Mouse (Mus musculus): ENCODE results near the gene Zfp945. TPM values are rescaled to one million over a fixed set of nuclear protein-coding genes. Genes with fewer than 3 reads are reported as not detected.
"Not testable (repeated sequence)": the region's sequence is repeated elsewhere in the genome, so short reads cannot be mapped to it uniquely, and the experiment has no call there.

Gene Zfp945
- total and polyA plus RNA-seq, 3 experiments = 0.58 to 0.89 TPM; not detected in 1

DNA sequence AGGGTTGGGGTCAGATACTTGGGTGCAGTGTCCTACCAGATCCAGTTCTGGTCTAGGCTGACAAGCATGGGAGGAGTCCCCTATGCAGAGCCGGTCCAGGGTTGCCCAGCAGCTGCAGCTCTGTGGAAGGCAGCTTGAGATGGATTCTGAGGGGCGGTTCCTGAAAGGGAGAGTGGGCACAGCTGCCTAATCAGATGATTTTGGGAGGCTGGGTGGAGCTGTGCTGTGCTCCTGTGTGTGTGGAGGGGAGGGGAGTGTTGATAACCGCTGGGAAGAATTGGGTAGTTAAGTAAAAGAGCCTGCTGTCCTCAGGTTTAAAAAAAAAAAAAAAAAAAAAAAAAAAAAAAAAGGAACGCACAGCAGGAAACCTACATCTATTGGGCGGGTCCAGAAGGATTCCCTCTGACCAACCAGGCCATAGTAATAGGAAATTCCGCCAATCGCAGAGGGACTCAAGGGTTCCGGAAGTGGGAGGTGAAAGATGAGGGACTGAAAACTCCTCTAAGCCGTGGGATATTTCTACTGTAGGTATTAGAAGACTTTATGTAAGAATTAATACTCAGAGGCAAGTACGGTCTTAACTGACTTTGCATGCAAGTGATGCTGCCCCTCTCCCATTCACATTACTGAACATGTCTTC, 17.2 kb upstream of the Zfp945 start:
- DNase-seq (ENCODE audit: low read depth, low spot score) = no peak
- Histone ChIP-seq H3K9ac (ENCODE audit: control insufficient read depth, low read depth, low read length, poor library complexity, severe bottlenecking) (no peak overlapping the region), H3K27ac (ENCODE audit: control insufficient read depth, low read depth, low read length) (no peak overlapping the region), H3K27me3 (ENCODE audit: control insufficient read depth in 1 of 2, insufficient read depth in 2 of 2, low read length in 2 of 2) (no peaks in the 10 kb centered on the region), H3K9me3 (replicated peaks; ENCODE audit: insufficient read depth, low read length) (no peaks in the 10 kb centered on the region), H3K4me3 (ENCODE audit: control insufficient read depth in 1 of 2, insufficient read depth in 1 of 2, low read depth in 2 of 2, low read length in 2 of 2) (no peak overlapping the region), H3K36me3 (ENCODE audit: control insufficient read depth in 1 of 2, insufficient read depth in 2 of 2, low read length in 2 of 2) (no peaks in the 10 kb centered on the region), H3K4me1 (ENCODE audit: control insufficient read depth in 1 of 2, insufficient read depth in 2 of 2, low read length in 2 of 2) (no peaks in the 10 kb centered on the region), H3K79me2 (ENCODE audit: control insufficient read depth, insufficient read depth, low read length, poor library complexity) (no peaks in the 10 kb centered on the region)
- no peak for TF ChIP-seq POLR2A (IDR thresholded peaks at IDR 0.05; ENCODE audit: control insufficient read depth in 1 of 2, insufficient read depth in 1 of 2, low read depth in 1 of 2, low read length in 2 of 2, poor library complexity in 1 of 2)
- TF ChIP-seq POLR2AphosphoS5 (IDR thresholded peaks at IDR 0.05; ENCODE audit: borderline replicate concordance, low read depth, low read length) = no peak
- no peak for TF ChIP-seq UBTF (IDR thresholded peaks at IDR 0.05; ENCODE audit: borderline replicate concordance, insufficient read depth, low read depth, low read length)
- no peak for TF ChIP-seq USF2 (IDR thresholded peaks at IDR 0.05; ENCODE audit: borderline replicate concordance in 1 of 2, insufficient read depth in 1 of 2, low read depth in 1 of 2, low read length in 2 of 2)

DNA sequence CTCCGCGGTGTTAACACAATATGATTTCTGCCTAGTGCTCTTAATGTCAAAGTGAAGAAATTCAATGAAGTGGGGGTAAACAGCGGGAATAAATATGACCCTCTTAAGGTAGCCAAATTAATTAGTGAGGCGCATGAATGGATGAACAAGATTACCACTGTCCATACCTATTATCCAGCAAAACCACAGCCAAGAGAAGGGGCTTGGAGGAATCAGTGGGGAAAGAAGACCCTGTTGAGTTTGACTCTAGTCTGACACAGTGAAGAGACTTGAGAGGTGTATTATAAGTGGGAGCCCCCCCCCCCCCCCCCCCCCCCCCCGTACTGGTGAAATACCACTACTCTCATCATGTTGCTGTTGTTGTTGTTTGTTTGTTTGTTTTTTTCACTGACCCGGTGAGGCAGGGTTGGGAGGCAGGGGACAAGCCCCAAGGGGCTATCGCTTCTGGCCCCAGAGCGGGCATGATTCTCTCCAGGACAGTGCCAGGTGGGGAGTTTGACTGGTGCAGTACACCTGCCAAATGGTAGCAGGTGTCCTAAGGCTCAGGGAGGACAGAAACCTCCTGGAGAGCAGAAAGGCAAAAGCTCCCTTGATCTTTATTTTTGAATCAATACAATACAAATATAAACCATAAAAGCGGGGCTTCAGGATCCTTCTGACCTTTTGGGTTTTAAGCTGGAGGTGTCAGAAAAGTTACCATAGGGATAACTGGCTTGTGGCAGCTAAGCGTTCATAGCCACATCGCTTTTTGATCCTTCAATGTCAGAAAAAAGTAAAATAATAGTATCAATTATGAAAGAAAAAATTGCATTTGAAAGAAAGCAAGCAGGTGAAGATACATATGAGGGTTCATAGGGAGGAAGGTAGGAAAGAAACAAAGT, 10.7 kb upstream of the Zfp945 start:
- no peaks in the 10 kb centered on the region for H3K79me2 ChIP-seq (ENCODE audit: control insufficient read depth, insufficient read depth, low read length, poor library complexity)
- H3K4me1 ChIP-seq (ENCODE audit: control insufficient read depth in 1 of 2, insufficient read depth in 2 of 2, low read length in 2 of 2) = no peaks in the 10 kb centered on the region
- H3K27me3 ChIP-seq (ENCODE audit: control insufficient read depth in 1 of 2, insufficient read depth in 2 of 2, low read length in 2 of 2) = no peaks in the 10 kb centered on the region
- no peaks in the 10 kb centered on the region for H3K9me3 ChIP-seq (replicated peaks; ENCODE audit: insufficient read depth, low read length)
- H3K4me3 ChIP-seq (ENCODE audit: control insufficient read depth in 1 of 2, insufficient read depth in 1 of 2, low read depth in 2 of 2, low read length in 2 of 2) = no peak overlapping the region
- H3K9ac ChIP-seq (ENCODE audit: control insufficient read depth, low read depth, low read length, poor library complexity, severe bottlenecking) = no peak overlapping the region
- no peak overlapping the region for H3K27ac ChIP-seq (ENCODE audit: control insufficient read depth, low read depth, low read length)
- DNase-seq (ENCODE audit: low read depth, low spot score) = no peak
- no peaks in the 10 kb centered on the region for H3K36me3 ChIP-seq (ENCODE audit: control insufficient read depth in 1 of 2, insufficient read depth in 2 of 2, low read length in 2 of 2)
- TF ChIP-seq KAT2A (conservative IDR thresholded peaks at IDR 0.05; ENCODE audit: low read depth, low read length) (no peak), E2F4 (IDR thresholded peaks at IDR 0.05; ENCODE audit: borderline replicate concordance, low read depth, low read length) (no peak), ZNF384 (IDR thresholded peaks at IDR 0.05; ENCODE audit: low read depth, low read length) (no peak), CTCF (IDR thresholded peaks at IDR 0.05 in 2 of 3, conservative IDR thresholded peaks at IDR 0.05 in 1 of 3; ENCODE audit: control insufficient read depth in 1 of 3, insufficient read depth in 1 of 3, low read depth in 2 of 3, low read length in 3 of 3, poor library complexity in 1 of 3, severe bottlenecking in 1 of 3) (no peak), MAZ (IDR thresholded peaks at IDR 0.05; ENCODE audit: low read depth, low read length) (no peak), ZKSCAN1 (IDR thresholded peaks at IDR 0.05; ENCODE audit: low read depth, low read length) (no peak)

DNA sequence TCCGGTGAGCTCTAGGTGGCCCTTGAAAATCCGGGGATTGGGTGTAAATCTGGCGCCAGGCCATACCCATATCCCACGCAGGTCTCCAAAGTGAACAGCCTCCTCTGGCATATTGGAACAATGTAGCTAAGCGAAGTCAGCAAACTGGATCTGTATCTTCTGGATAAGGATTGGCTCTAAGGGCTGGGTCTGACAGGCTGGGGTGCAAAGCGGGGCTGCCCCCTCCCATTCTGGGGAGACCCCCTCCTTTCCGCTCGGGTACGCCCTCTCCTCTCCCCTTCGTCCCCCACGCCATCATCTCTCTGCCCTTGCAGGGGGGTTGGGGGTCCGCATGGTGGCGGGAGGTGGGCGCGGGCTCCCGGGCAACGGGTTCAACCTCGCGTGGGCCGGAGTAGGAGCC, 9.4 kb upstream of the Zfp945 start:
- DNase-seq (ENCODE audit: low read depth, low spot score) = no peak
- H3K27ac ChIP-seq (ENCODE audit: control insufficient read depth, low read depth, low read length) = no peak overlapping the region
- no peaks in the 10 kb centered on the region for H3K9me3 ChIP-seq (replicated peaks; ENCODE audit: insufficient read depth, low read length)
- H3K4me3 ChIP-seq (ENCODE audit: control insufficient read depth in 1 of 2, insufficient read depth in 1 of 2, low read depth in 2 of 2, low read length in 2 of 2) = no peak overlapping the region
- no peaks in the 10 kb centered on the region for H3K27me3 ChIP-seq (ENCODE audit: control insufficient read depth in 1 of 2, insufficient read depth in 2 of 2, low read length in 2 of 2)
- no peaks in the 10 kb centered on the region for H3K4me1 ChIP-seq (ENCODE audit: control insufficient read depth in 1 of 2, insufficient read depth in 2 of 2, low read length in 2 of 2)
- H3K9ac ChIP-seq (ENCODE audit: control insufficient read depth, low read depth, low read length, poor library complexity, severe bottlenecking) = no peak overlapping the region
- H3K36me3 ChIP-seq (ENCODE audit: control insufficient read depth in 1 of 2, insufficient read depth in 2 of 2, low read length in 2 of 2) = no peaks in the 10 kb centered on the region
- TF ChIP-seq GATA1 (IDR thresholded peaks at IDR 0.05; ENCODE audit: low read depth, low read length) = no peak
- TF ChIP-seq MAX (IDR thresholded peaks at IDR 0.05; ENCODE audit: low read length) = no peak
- no peak for TF ChIP-seq TAL1 (IDR thresholded peaks at IDR 0.05; ENCODE audit: low read length)
- no peak for TF ChIP-seq E2F4 (IDR thresholded peaks at IDR 0.05; ENCODE audit: borderline replicate concordance, low read depth, low read length)
- no peak for TF ChIP-seq ZC3H11A (IDR thresholded peaks at IDR 0.05; ENCODE audit: low read depth, low read length)
- no peak for TF ChIP-seq MAZ (IDR thresholded peaks at IDR 0.05; ENCODE audit: low read depth, low read length)
- no peak for TF ChIP-seq POLR2AphosphoS5 (IDR thresholded peaks at IDR 0.05; ENCODE audit: borderline replicate concordance, low read depth, low read length)
- no peak for TF ChIP-seq MEF2A (IDR thresholded peaks at IDR 0.05; ENCODE audit: extremely low read depth, insufficient replicate concordance, low read depth, low read length, poor library complexity, severe bottlenecking)
- H3K79me2 ChIP-seq (ENCODE audit: control insufficient read depth, insufficient read depth, low read length, poor library complexity) = no peaks in the 10 kb centered on the region

DNA sequence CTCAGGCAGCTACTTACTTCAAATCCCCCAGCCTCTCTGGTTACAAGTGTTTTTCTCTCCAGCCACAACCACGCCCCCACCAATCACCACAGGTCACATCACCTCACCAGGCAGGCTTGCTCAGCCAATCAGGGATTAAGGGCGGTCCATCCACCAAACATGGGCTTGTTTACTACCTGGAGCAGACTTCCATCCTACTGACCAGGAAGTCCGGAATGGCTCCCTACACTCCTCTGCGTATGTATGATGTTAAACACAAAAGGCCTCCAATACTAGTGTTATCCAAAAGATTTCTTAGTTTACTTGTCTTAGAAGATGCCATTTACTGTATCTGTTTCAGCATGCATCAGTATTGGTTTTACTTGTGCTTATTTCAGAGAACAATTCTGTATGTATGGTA, 8.6 kb upstream of the Zfp945 start:
- not testable (repeated sequence) for H3K27me3 ChIP-seq (ENCODE audit: control insufficient read depth in 1 of 2, insufficient read depth in 2 of 2, low read length in 2 of 2); H3K4me1 ChIP-seq (ENCODE audit: control insufficient read depth in 1 of 2, insufficient read depth in 2 of 2, low read length in 2 of 2); H3K27ac ChIP-seq (ENCODE audit: control insufficient read depth, low read depth, low read length); DNase-seq (ENCODE audit: low read depth, low spot score); H3K36me3 ChIP-seq (ENCODE audit: control insufficient read depth in 1 of 2, insufficient read depth in 2 of 2, low read length in 2 of 2); H3K9me3 ChIP-seq (replicated peaks; ENCODE audit: insufficient read depth, low read length); H3K4me3 ChIP-seq (ENCODE audit: control insufficient read depth in 1 of 2, insufficient read depth in 1 of 2, low read depth in 2 of 2, low read length in 2 of 2); H3K79me2 ChIP-seq (ENCODE audit: control insufficient read depth, insufficient read depth, low read length, poor library complexity); H3K9ac ChIP-seq (ENCODE audit: control insufficient read depth, low read depth, low read length, poor library complexity, severe bottlenecking)
